Mouse (Mus musculus): ENCODE data around the gene Ufc1.
"Not testable (repeated sequence)": the region's sequence is repeated elsewhere in the genome, so short reads cannot be mapped to it uniquely, and the experiment has no call there.

The Ufc1 gene

DNA sequence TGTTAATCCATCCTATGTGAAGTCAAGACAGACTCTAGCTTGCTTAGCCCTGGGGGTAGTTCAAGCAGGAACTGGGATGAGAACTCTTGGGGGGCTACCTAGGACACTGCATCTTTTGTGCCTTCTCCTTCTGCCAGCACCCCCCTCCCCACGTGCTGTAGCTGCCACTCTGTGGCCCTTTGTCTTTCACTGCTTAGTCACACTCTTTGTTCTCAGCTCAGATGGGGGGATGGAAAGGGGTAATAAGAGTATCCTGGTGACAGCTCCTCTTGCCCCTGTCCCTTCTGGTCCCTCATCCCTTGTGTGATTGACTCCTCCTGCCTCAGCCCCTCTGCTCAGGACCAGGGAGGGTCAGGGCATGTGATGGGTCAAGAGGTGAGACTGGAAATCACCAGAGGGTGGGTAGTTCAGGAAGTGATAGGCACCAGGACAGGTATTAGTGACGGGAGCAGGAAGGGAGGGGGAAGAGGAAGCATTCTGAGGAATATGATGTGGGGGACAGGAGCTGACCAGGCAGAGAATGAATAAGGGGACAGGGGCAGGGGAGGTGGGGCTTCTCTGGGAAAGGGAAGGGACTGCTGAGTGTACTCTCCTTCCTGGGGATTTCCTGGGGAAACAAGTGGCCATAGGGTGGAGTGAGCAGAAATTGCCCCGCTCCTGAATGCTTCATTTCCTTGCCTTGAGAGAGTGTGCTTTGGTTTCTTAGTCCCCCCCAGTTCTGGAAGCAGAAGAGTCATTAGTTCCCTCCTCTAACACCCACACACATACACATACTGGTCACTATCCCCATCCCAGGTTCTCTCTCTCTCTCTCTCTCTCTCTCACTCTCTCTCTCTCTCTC, 46.2 kb downstream of the Ufc1 start:
- no peak for DNase-seq (ENCODE audit: low read depth, low spot score)

- DNase-seq (ENCODE audit: low read depth, low spot score), result no peak
Observed at GRCm38 (mm10) chr1:171247916-171248315, 46.9 kb downstream of the Ufc1 start.

GRCm38 (mm10) chr1:171247453-171247841, 47.4 kb downstream of the Ufc1 start:
- no peak for DNase-seq (ENCODE audit: low read depth, low spot score)

DNA sequence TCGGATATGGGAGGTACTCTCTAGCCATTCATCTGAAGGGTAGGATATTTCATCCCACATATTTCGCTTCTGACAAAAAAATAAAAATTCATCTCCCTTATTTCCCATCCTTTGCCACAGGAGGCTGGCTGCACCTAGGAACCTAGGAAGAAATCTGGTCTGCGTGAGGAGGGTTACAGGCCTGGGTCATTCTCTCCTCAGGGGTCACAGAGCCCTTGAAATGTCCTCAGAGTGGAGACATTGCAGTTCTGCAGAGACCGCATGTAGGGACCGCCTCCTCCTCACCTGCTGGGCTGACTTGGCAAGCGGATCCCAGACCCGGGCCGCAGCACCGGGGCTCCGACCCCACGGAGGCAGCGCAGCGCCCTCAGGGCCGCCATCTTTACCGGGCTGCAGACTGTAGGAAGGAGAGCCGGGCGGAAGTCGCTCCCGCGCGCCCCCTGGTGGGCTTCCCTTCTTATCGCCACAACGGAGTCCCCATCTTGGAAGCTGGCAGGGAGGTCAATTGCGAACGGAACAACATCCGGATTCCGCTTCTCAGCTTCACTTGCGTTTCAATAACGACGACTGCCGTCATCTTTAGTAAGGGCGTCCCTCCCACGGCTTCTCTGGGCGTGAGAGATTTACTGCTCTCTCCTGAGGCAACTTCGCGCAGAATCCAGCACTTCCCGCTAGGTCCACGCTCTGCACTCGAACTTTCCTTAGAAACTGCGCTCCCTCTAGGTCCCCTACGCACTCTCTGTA, 47.9 kb downstream of the Ufc1 start:
- peak; percentile 92 for DNase-seq (ENCODE audit: low read depth, low spot score)

- no peak for DNase-seq (ENCODE audit: low read depth, low spot score)
Observed at GRCm38 (mm10) chr1:171245353-171245752, 49.5 kb downstream of the Ufc1 start.

GRCm38 (mm10) chr1:171241952-171242351, 52.9 kb downstream of the Ufc1 start:
- DNase-seq (ENCODE audit: low read depth, low spot score), result not testable (repeated sequence)

DNA sequence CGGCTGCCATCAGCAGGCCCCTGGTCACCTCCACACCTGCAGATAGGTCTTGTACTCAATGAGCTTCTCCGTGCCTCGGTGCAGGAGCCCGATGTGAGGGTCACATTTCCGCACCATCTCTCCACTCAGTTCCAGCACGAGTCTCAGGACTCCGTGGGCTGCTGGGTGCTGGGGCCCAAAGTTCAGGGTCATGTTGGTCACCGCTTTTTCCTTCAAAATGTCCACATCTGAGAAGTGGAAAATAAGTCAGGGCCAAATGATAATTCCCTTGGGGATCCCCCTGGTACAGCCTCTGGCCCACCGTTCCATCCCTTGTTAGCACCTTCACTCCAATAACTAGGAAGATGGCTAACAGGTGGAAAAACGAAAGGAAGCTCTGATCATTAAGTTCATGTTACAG, 53.9 kb downstream of the Ufc1 start:
- DNase-seq (ENCODE audit: low read depth, low spot score), result no peak

DNA sequence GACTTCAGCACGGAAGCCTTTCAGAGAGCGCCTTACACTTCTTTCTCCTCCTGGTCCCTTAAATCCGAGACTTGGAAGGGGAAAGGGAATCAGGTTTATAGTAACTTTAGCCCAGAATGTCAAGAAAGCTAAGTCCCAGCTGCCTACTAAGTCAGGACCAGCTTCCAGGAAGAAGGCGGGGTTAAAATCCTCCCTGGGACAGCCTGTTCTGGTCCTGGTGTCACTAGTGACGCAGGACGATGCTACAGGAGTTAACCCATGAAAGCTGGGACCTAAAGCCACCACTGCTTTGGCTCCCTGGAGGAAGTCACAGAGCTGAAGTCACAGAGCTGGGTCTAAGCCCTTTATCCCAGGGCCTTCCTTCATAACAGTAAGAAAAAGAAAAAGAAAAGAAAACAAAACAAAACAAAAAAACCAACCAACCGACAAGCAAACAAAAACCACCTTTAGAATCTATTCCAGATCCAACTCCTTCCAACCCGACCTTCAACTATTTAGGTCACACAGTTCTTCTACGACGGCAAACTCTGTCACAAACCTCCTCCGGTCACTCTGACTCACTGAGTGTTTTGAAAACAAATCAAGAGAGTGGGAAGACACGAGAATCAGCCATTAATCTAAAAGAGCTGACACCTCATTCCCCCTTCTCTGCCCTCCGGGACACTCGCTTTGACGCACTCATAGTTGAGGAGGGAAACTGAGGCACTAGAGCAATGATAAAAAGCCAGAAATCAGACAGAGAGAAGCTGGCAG, 54.7 kb downstream of the Ufc1 start:
- no peak for DNase-seq (ENCODE audit: low read depth, low spot score)
